Mouse (Mus musculus) midbrain, postnatal 0 days (tissue): ENCODE data around the gene Gba2. TPM values are rescaled to one million over a fixed set of nuclear protein-coding genes. Genes with fewer than 3 reads are reported as not detected.
A peak's percentile ranks its signal among the peaks of the same experiment; 100 is the strongest.

Source experiments
- ATAC-seq: fragments of 200-750 bp; cut with Nextera tagmentation; 2 replicates; pipeline ENCODE4 v1.8.0; 2017; ENCODE audit warnings: moderate number of reproducible peaks, mild to moderate bottlenecking, moderate TSS enrichment, moderate library complexity; ENCODE audit not compliant: low FRiP score
- DNase-seq: peaks from one replicate; pipeline ENCODE4 v3.0.0-alpha.2; 2015; ENCODE audit warnings: low spot score
- H3K27ac ChIP-seq: fragments of 300-500 bp; sonication (generic); 2 replicates; pipeline ENCODE4 v1.5.1; 2014; ENCODE audit warnings: low read depth, mild to moderate bottlenecking, low read length, mixed read lengths
- H3K27me3 ChIP-seq: fragments of 300-500 bp; sonication (generic); 2 replicates; pipeline ENCODE4 v1.6.1; 2014; ENCODE audit warnings: low read length, control low read depth, mixed read lengths; ENCODE audit not compliant: insufficient read depth
- H3K36me3 ChIP-seq: fragments of 300-500 bp; sonication (generic); 2 replicates; pipeline ENCODE4 v1.6.1; 2014; ENCODE audit warnings: low read length, control low read depth, mixed read lengths; ENCODE audit not compliant: insufficient read depth
- H3K4me1 ChIP-seq: fragments of 300-500 bp; sonication (generic); 2 replicates; pipeline ENCODE4 v1.6.1; 2014; ENCODE audit warnings: mild to moderate bottlenecking, control low read depth, antibody characterized with exemption, low read length, mixed read lengths; ENCODE audit not compliant: insufficient read depth
- H3K4me2 ChIP-seq: fragments of 300-500 bp; sonication (generic); 2 replicates; pipeline ENCODE4 v1.6.1; 2014; ENCODE audit warnings: low read depth, mild to moderate bottlenecking, low read length, mixed read lengths; ENCODE audit not compliant: poor library complexity, severe bottlenecking
- H3K4me3 ChIP-seq: fragments of 300-500 bp; sonication (generic); 2 replicates; pipeline ENCODE4 v1.5.1; 2014; ENCODE audit warnings: low read depth, mild to moderate bottlenecking, low read length, moderate library complexity
- H3K9ac ChIP-seq: fragments of 300-500 bp; sonication (generic); replicated peaks from 2 replicates; pipeline ENCODE4 v1.6.1; 2014; ENCODE audit warnings: mild to moderate bottlenecking, low read length, moderate library complexity, mixed read lengths; ENCODE audit not compliant: poor library complexity, severe bottlenecking
- H3K9me3 ChIP-seq: fragments of 300-500 bp; sonication (generic); 2 replicates; pipeline ENCODE4 v1.6.1; 2016; ENCODE audit warnings: low read length, control low read depth
- CTCF ChIP-seq: IDR thresholded peaks from 2 replicates; pipeline ENCODE4 v1.5.1; 2016; ENCODE audit warnings: antibody characterized with exemption, mild to moderate bottlenecking
- WGBS: fragments of 180-500 bp; shearing (Covaris S2); extraction: QIAGEN DNeasy Blood & Tissue Kit; methylation state at CpG from one replicate; pipeline ENCODE4 v1.1.7; 2014; 5-methylcytosine and 5-hydroxymethylcytosine counted together
- polyA plus RNA-seq: library from polyadenylated mRNA; unstranded; fragments of >200 nt; fragmentation: Nextera tagmentation; extraction: Ambion mirVana; gene quantifications from 2 replicates; pipeline ENCODE4 v1.2.1, GENCODE M21; 2015
- total RNA-seq: library from RNA; depleted of rRNA; stranded (reverse); fragments of >200 nt; gene quantifications from 2 replicates; pipeline ENCODE4 v1.2.3, GENCODE M21; 2014; rRNA removed

The Gba2 gene
- total and polyA plus RNA-seq, 2 experiments from 2014 or later: 29.3 to 47.5 TPM

DNA sequence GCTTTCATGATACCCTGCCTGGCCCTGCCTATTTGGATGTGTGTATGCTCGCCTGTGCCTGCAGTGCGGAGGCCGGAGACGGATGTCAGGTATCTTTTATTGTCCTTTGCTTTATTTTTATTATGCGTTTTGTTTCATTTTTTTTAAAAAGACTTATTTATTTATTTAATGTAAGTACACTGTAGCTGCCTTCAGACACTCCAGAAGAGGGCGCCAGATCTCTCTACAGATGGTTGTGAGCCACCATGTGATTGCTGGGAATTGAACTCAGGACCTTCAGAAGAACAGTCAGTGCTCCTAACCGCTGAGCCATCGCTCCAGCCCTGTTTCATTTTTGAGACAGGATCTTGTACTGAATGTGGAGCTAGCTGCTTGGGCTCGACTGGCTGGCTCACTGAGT, 50.2 kb downstream of the Gba2 start:
- 79% methylated on average over 9 of the region's 9 CpGs for WGBS
- no peak for DNase-seq
- H3K9me3 ChIP-seq: no peaks in the 10 kb centered on the region
- TF ChIP-seq CTCF: peak; percentile 44
- H3K27ac ChIP-seq: no peak overlapping the region
- no peak overlapping the region for H3K9ac ChIP-seq
- H3K4me1 ChIP-seq: peaks cover 7% of the 10 kb centered on the region; the same call in 1 of the 2 replicates
- no peak overlapping the region for H3K4me3 ChIP-seq
- no peak for ATAC-seq
- no peak overlapping the region for H3K4me2 ChIP-seq
- peaks cover 4% of the 10 kb centered on the region; the same call in 1 of the 2 replicates for H3K27me3 ChIP-seq
- peaks cover 25% of the 10 kb centered on the region for H3K36me3 ChIP-seq

DNA sequence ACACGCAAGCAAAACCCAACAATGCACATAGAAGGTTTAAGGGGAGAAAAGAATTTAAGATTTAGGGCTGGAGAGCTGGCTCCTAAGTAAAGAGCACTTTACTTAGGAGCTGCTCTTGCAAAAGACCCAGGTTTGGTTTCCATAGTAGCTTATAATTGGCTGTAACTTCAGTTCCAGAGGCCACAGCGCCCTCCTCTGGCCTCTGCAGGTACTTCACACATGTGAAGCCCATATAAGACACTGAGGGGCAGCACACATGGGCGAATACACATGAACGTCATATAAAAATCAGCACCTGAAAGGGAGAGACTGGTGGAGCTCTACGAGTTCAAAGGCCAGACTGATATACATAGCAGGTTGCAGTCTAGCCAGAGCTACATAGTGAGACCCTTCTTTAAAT, 50.8 kb downstream of the Gba2 start:
- Histone ChIP-seq H3K9ac (no peak overlapping the region), H3K27me3 (peaks cover 10% of the 10 kb centered on the region), H3K9me3 (no peaks in the 10 kb centered on the region), H3K36me3 (peaks cover 19% of the 10 kb centered on the region), H3K4me1 (peaks cover 7% of the 10 kb centered on the region; the same call in 1 of the 2 replicates), H3K4me2 (no peak overlapping the region), H3K4me3 (no peak overlapping the region), H3K27ac (no peak overlapping the region)
- WGBS: 60% methylated on average over 5 of the region's 5 CpGs
- peak; percentile 53 for TF ChIP-seq CTCF
- ATAC-seq: no peak
- no peak for DNase-seq

DNA sequence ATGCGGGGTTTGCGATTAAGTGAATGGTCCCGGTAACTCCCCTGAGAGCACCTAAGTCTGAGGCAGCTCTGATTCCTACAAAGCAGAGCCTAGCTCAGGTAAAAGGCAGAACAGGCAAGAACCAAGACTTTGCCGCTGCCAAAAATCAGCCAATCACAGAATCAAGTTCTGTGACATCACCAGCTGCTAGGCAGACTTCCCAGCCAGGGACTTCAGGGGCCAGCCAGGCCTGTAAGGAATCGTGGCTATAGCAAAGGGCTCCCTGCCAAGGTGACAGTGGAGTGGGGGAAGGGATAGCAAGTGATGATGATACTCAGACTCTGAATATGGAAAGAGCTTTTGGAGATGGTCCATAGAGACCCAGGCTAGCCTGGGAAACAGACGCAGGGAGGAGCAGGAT, 58.7 kb downstream of the Gba2 start:
- Histone ChIP-seq H3K36me3 (no peaks in the 10 kb centered on the region), H3K4me3 (0 out of 2 replicates have a peak overlapping the region, but pooled peaks have one; percentile 5), H3K4me2 (peak overlapping the region; percentile 28), H3K9me3 (no peaks in the 10 kb centered on the region), H3K27me3 (peaks cover 15% of the 10 kb centered on the region), H3K4me1 (peaks cover 7% of the 10 kb centered on the region; the same call in 1 of the 2 replicates), H3K9ac (no peak overlapping the region), H3K27ac (no peak overlapping the region)
- ATAC-seq: peak; percentile 66; the same call in 1 of the 2 replicates
- peak; percentile 90 for DNase-seq
- WGBS: 15% methylated on average over 6 of the region's 6 CpGs
- TF ChIP-seq CTCF: no peak

DNA sequence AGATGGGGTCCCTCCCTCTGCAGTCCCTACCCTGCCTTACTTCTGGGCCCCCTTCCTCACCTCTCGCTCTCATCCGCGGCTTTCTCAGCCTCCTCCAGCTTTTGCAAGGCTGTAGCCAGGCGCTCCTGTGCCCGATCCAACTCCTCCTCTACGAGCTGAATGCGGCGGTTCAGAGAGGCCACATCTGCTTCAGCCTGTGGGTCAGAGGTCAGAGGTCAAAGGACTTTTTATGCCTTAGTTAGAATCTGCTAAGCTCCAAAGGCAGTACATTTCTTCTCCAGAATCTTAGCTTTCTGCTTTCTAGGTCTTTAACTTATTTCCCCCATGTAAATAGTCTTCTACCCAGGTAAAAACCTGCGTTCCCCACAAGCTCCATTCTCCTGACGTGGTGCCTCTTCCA, 59.1 kb downstream of the Gba2 start:
- Histone ChIP-seq H3K27ac (no peak overlapping the region), H3K9me3 (no peaks in the 10 kb centered on the region), H3K4me2 (peak overlapping the region; percentile 28), H3K36me3 (no peaks in the 10 kb centered on the region), H3K27me3 (peaks cover 15% of the 10 kb centered on the region), H3K4me1 (peaks cover 7% of the 10 kb centered on the region; the same call in 1 of the 2 replicates), H3K4me3 (0 out of 2 replicates have a peak overlapping the region, but pooled peaks have one; percentile 5), H3K9ac (0 out of 2 replicates have a peak overlapping the region, but pooled peaks have one; percentile 33)
- 22% methylated on average over 10 of the region's 10 CpGs for WGBS
- ATAC-seq (no peak), DNase-seq (no peak)
- TF ChIP-seq CTCF: no peak

Other genes with a start within 250 kb of the Gba2 start
- 156 and 200 TPM in 2 replicates for gene Rusc2, start 196.9 kb downstream of the Gba2 start, total RNA-seq
- 77.7 and 78.9 TPM in 2 replicates for gene Rusc2, start 196.9 kb downstream of the Gba2 start, polyA plus RNA-seq
- 1.7 and 2.8 TPM in 2 replicates for gene Fam166b, start 149.7 kb downstream of the Gba2 start, total RNA-seq
- gene Fam166b, start 149.7 kb downstream of the Gba2 start, polyA plus RNA-seq: 1.6 and 2.2 TPM in 2 replicates
- 141 and 184 TPM in 2 replicates for gene Tesk1, start 136.9 kb downstream of the Gba2 start, total RNA-seq
- 17.2 and 18.9 TPM in 2 replicates for gene Tesk1, start 136.9 kb downstream of the Gba2 start, polyA plus RNA-seq
- gene Cd72, start 124.2 kb downstream of the Gba2 start, total RNA-seq: not detected in 2 replicates
- 5.2 and 5.4 TPM in 2 replicates for gene Cd72, start 124.2 kb downstream of the Gba2 start, polyA plus RNA-seq
- gene Sit1, start 95.1 kb downstream of the Gba2 start, total RNA-seq: not detected in 2 replicates
- gene Sit1, start 95.1 kb downstream of the Gba2 start, polyA plus RNA-seq: not detected in 2 replicates
- gene Ccdc107, start 86.0 kb downstream of the Gba2 start, total RNA-seq: 74.0 and 77.4 TPM in 2 replicates
- 107 and 120 TPM in 2 replicates for gene Ccdc107, start 86.0 kb downstream of the Gba2 start, polyA plus RNA-seq
- gene Arhgef39, start 79.2 kb downstream of the Gba2 start, total RNA-seq: 1.3 and 16.1 TPM in 2 replicates
- gene Arhgef39, start 79.2 kb downstream of the Gba2 start, polyA plus RNA-seq: 2.3 and 2.8 TPM in 2 replicates
- gene Car9, start 71.9 kb downstream of the Gba2 start, total RNA-seq: 0.05 and 0.52 TPM in 2 replicates
- 0.69 and 1.1 TPM in 2 replicates for gene Car9, start 71.9 kb downstream of the Gba2 start, polyA plus RNA-seq
- 1.5 and 3.1 TPM in 2 replicates for gene Tpm2, start 55.1 kb downstream of the Gba2 start, total RNA-seq
- gene Tpm2, start 55.1 kb downstream of the Gba2 start, polyA plus RNA-seq: 6.2 and 6.6 TPM in 2 replicates
- gene Creb3, start 16.5 kb downstream of the Gba2 start, total RNA-seq: 45.4 and 50.4 TPM in 2 replicates
- 85.2 and 91.2 TPM in 2 replicates for gene Creb3, start 16.5 kb downstream of the Gba2 start, polyA plus RNA-seq
- 41.3 and 44.4 TPM in 2 replicates for gene Tln1, start 16.2 kb downstream of the Gba2 start, total RNA-seq
- gene Tln1, start 16.2 kb downstream of the Gba2 start, polyA plus RNA-seq: 72.4 and 75.7 TPM in 2 replicates
- gene Rgp1, start 158 bp downstream of the Gba2 start, total RNA-seq: 20.6 and 22.6 TPM in 2 replicates
- 12.3 and 12.4 TPM in 2 replicates for gene Rgp1, start 158 bp downstream of the Gba2 start, polyA plus RNA-seq
- not detected in 2 replicates for gene Msmp, start 5.6 kb upstream of the Gba2 start, total RNA-seq
- gene Msmp, start 5.6 kb upstream of the Gba2 start, polyA plus RNA-seq: 1.4 and 2.5 TPM in 2 replicates
- gene Npr2, start 53.1 kb upstream of the Gba2 start, total RNA-seq: 28.2 and 30.5 TPM in 2 replicates
- 8.1 and 8.6 TPM in 2 replicates for gene Npr2, start 53.1 kb upstream of the Gba2 start, polyA plus RNA-seq
- 9.3 and 10.2 TPM in 2 replicates for gene Spag8, start 74.7 kb upstream of the Gba2 start, total RNA-seq
- gene Spag8, start 74.7 kb upstream of the Gba2 start, polyA plus RNA-seq: 7.3 and 8.5 TPM in 2 replicates
- gene Hint2, start 77.6 kb upstream of the Gba2 start, total RNA-seq: 51.6 and 60.7 TPM in 2 replicates
- gene Hint2, start 77.6 kb upstream of the Gba2 start, polyA plus RNA-seq: 80.1 and 83.1 TPM in 2 replicates
- 28.7 and 30.0 TPM in 2 replicates for gene Tmem8b, start 90.1 kb upstream of the Gba2 start, total RNA-seq
- gene Tmem8b, start 90.1 kb upstream of the Gba2 start, polyA plus RNA-seq: 9.3 and 13.7 TPM in 2 replicates
- 0.09 TPM in 1 of 2 replicates, not detected in the other for gene Fam221b, start 90.3 kb upstream of the Gba2 start, total RNA-seq
- 1.4 and 1.5 TPM in 2 replicates for gene Fam221b, start 90.3 kb upstream of the Gba2 start, polyA plus RNA-seq
- gene Olfr70, start 121.9 kb upstream of the Gba2 start, total RNA-seq: 0.09 TPM in 1 of 2 replicates, not detected in the other
- gene Olfr70, start 121.9 kb upstream of the Gba2 start, polyA plus RNA-seq: not detected in 2 replicates
- gene Olfr71, start 131.4 kb upstream of the Gba2 start, total RNA-seq: not detected in 2 replicates
- not detected in 2 replicates for gene Olfr71, start 131.4 kb upstream of the Gba2 start, polyA plus RNA-seq
- 1.1 TPM in 2 replicates for gene Hrct1, start 148.3 kb upstream of the Gba2 start, total RNA-seq
- gene Hrct1, start 148.3 kb upstream of the Gba2 start, polyA plus RNA-seq: 0.72 and 1.1 TPM in 2 replicates
- not detected in 2 replicates for gene Spaar, start 151.2 kb upstream of the Gba2 start, total RNA-seq
- 0.07 and 0.28 TPM in 2 replicates for gene Spaar, start 151.2 kb upstream of the Gba2 start, polyA plus RNA-seq
- not detected in 2 replicates for gene Olfr159, start 192.1 kb upstream of the Gba2 start, total RNA-seq
- gene Olfr159, start 192.1 kb upstream of the Gba2 start, polyA plus RNA-seq: not detected in 2 replicates
- gene Olfr156, start 245.0 kb upstream of the Gba2 start, total RNA-seq: not detected in 2 replicates
- gene Olfr156, start 245.0 kb upstream of the Gba2 start, polyA plus RNA-seq: not detected in 2 replicates